Mouse (Mus musculus): ENCODE results near the gene Bcl11b.

DNA sequence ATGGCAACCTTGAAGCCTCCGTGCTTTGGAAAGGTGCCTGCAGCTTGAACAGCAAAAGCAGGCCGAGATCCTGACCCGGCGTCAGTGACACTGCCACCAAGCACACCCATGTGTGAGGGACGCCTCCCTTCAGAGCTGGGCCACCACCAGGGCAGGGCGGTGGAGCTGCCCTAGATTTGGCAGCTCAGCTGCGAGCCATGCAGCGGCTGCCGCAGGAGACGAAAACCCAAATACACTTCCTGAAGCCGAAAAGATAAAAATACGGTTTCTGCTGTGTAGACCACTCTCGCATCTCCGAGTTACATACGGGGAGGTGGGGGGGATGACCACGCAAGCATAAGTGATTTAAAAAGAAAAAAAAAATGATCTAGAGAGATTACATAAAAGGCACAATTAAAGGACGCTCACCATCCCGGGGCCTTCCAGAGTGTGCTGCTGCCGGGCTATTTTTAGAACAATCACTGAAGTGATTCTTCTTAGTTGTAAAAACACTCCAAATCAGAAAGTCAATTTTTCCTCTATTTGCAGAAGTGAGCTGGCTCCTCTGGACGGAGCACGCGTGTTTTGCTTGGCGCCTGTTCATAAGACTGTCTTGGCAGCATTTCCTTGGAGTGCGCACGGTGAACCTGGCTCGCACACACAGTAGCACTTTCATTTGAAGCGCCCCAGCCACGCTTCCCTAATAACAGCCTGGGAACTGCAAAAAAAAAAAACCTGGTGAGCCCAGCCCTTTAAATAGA, 72.6 kb downstream of the Bcl11b start:
- no peak for TF ChIP-seq USF1 (IDR thresholded peaks at IDR 0.05; ENCODE audit: low read depth)
- no peak for TF ChIP-seq MYOG (IDR thresholded peaks at IDR 0.05; ENCODE audit: control insufficient read depth in 1 of 3, insufficient read depth in 1 of 3, insufficient read length in 2 of 3, low read depth in 2 of 3)
- TF ChIP-seq POLR2A (IDR thresholded peaks at IDR 0.05; ENCODE audit: insufficient read length, low read depth): no peak
- no peak for TF ChIP-seq TCF12 (IDR thresholded peaks at IDR 0.05; ENCODE audit: insufficient read depth, poor library complexity, severe bottlenecking)
- no peak for TF ChIP-seq CEBPB (IDR thresholded peaks at IDR 0.05; ENCODE audit: insufficient read depth, poor library complexity, severe bottlenecking)
- no peak for TF ChIP-seq TCF3 (IDR thresholded peaks at IDR 0.05; ENCODE audit: insufficient read length, low read depth)
- TF ChIP-seq POLR2AphosphoS2 (IDR thresholded peaks at IDR 0.05; ENCODE audit: insufficient read length, low read depth): no peak
- no peak for TF ChIP-seq E2F4 (IDR thresholded peaks at IDR 0.05; ENCODE audit: insufficient read depth)
- TF ChIP-seq MYOD1 (IDR thresholded peaks at IDR 0.05; ENCODE audit: control insufficient read depth in 1 of 3, insufficient read length in 2 of 3, low read depth in 2 of 3): no peak

Data from myocyte (in vitro differentiated cells).